Mouse (Mus musculus): ENCODE measurements around the gene Olfr1031.
"Not testable (repeated sequence)": the region's sequence is repeated elsewhere in the genome, so short reads cannot be mapped to it uniquely, and the experiment has no call there.

Gene Olfr1031

DNA sequence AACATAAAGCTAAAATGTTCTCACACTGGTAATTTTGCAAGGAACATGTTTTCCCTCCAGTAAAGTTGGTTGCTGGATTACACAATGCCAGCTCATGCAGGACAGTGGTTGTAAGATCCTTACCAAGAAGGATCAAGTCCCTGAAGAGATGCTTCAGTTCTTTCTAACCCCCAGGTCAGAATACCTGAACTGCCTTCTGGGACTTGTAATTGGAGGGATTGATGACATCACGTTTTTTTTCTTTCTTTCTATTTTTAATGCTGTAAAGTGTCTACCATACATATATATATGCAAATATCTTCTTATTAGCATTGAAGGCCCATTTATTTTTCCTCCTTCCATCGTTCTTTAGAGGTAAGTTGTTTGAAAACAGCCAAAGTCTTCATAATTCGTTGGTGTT is at the start of gene Olfr1031:
Gene Olfr1031, plus strand, starts transcription at position 301 of the 400 bp plus-strand sequence.
- DNase-seq, result no peak

DNA sequence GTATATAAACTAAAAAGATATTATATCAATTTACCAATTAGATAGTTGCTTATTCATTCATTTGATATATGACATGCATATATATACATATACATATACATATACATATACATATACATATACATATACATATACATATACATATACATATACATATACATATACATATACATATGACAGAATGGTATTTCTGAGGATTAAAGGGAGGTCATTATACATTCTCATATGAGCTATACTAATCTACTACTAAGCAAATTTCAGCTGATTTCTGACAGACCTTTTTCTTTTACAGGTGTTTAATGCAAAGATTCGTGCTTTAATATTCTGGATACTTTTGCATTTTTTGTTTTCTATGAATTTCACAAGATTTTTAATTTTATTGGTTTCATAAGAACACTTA is 40.0 kb upstream of the Olfr1031 start, which contains the start of gene Olfr1028:
Gene Olfr1028, plus strand, starts transcription at position 301 of the 400 bp plus-strand sequence.
- DNase-seq, result no peak

- no peak for DNase-seq
Measured at GRCm38 (mm10) chr2:85973595-85973994, 16.5 kb upstream of the Olfr1031 start, which contains the start of gene Olfr1029. Olfr1029 (plus strand) TSS chr2:85973895.

GRCm38 (mm10) chr2:85978976-85979375 is 11.1 kb upstream of the Olfr1031 start, which contains the start of gene Olfr1030:
Olfr1030 (plus strand) TSS chr2:85979276.
- no peak for DNase-seq

DNA sequence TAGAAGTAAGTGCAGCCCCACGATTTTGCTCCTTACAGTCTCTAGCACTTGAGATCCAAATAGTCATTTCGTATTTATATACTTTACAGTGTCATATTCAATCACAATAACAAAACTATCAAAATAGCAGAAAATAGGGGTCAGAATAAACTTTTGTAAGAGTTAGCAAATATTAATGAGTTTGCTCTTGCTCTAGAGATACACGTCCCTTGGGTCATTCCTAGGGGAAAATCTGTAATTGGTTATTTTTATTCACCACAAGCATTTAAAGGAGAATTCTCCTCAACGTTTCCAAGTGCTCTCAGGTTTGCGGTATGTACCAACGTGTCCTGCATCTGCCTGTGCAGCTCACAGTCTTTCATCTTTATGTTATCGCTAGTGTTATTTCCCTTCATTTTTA is 15.1 kb downstream of the Olfr1031 start, which contains the start of gene Olfr1032:
Gene Olfr1032, plus strand, starts transcription at position 301 of the 400 bp plus-strand sequence.
- no peak for DNase-seq

DNA sequence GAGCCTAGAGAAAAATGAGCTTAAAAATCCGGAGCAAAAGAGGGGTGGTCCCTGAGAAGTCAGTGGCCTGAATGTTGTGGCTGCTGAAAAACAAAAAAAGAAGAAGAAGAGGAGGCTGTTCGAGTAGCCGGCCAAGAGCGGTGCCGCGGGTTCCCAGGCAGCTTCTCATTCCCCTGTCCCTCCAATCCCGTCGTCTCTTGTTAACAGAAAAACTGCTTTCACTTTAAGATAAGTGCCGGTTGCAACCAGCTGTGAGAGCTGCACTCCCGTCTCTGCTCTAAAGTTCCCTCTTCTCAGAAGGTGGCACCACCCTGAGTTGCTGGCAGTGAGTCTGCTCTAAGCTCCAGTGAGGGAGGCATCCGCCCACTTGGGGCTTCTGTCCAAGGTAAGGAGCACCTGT is 30.3 kb downstream of the Olfr1031 start, which contains the start of gene Olfr1033:
Gene Olfr1033, plus strand, starts transcription at position 228 of the 400 bp plus-strand sequence.
- not testable (repeated sequence) for DNase-seq

DNA sequence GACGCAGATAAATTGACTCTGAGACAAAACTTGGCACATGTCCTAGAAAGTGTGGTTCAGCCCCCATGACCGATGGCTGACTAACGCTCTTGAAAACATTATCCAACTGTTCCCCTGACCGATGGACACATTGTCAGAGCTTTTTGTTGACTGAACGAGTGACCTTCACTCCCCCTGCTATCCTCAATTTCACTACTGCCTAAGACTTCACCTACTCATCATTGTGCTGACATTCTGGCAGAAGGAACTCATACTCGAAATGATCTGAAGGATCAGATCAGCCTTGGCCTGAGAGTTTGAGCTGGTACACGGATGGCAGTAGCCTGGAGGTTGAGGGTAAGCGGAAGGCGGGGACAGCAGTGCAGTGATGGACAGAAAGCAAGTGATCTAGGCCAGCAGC is 31.4 kb downstream of the Olfr1031 start:
- DNase-seq, result not testable (repeated sequence)
